Comparison of ENCODE assay signal across 8 mouse cellular contexts in genomic region chr7:4690387-4690786, GRCm38 (mm10). TPM values are rescaled to one million over a fixed set of nuclear protein-coding genes. Genes with fewer than 3 reads are reported as not detected.
DNase-seq lines count a peak whose midpoint lies in the region; ATAC-seq and TF ChIP-seq lines count a peak whose summit lies in the region.

TSS of gene Brsk1 (plus strand) at chr7:4690604.

- intact Hi-C loops in heart, postnatal 14 days (cut with DNase I) = no loop called here

- H3ac ChIP-seq in C2C12 (ENCODE audit: control insufficient read depth, insufficient read length, low read depth) = peak within 1 kb of the TSS; percentile 65

- peak within 1 kb of the TSS; percentile 97 for H3K27ac ChIP-seq in forebrain, embryonic 12.5 days
- H3K27ac ChIP-seq in lung, embryonic 15.5 days = peak within 1 kb of the TSS; percentile 74

- 4% methylated on average over 4 of the region's 18 CpGs for WGBS in forebrain, embryonic 12.5 days
- WGBS in lung, embryonic 15.5 days = 0% methylated on average over 8 of the region's 18 CpGs

- H3K27me3 ChIP-seq in C2C12 (ENCODE audit: control insufficient read depth, insufficient read depth, insufficient read length) = no peaks in the 10 kb centered on the region
- H3K27me3 ChIP-seq in forebrain, embryonic 12.5 days = no peaks in the 10 kb centered on the region
- no peaks in the 10 kb centered on the region for H3K27me3 ChIP-seq in lung, embryonic 15.5 days

- H3K9ac ChIP-seq in forebrain, embryonic 12.5 days = peak within 1 kb of the TSS; percentile 100
- peak within 1 kb of the TSS; percentile 92 for H3K9ac ChIP-seq in lung, embryonic 15.5 days

- H3K4me2 ChIP-seq in forebrain, embryonic 12.5 days = peak within 1 kb of the TSS; percentile 77
- peak within 1 kb of the TSS; percentile 93 for H3K4me2 ChIP-seq in lung, embryonic 15.5 days

- H3K36me3 ChIP-seq in C2C12 (ENCODE audit: control insufficient read depth, insufficient read depth) = peaks cover 4% of the 10 kb centered on the region
- H3K36me3 ChIP-seq in forebrain, embryonic 12.5 days (replicated peaks) = peaks cover 30% of the 10 kb centered on the region
- H3K36me3 ChIP-seq in lung, embryonic 15.5 days = peaks cover 25% of the 10 kb centered on the region

- H3K79me3 ChIP-seq in C2C12 (ENCODE audit: low read depth) = no peaks in the 10 kb centered on the region

- H3K4me3 ChIP-seq in C2C12 (ENCODE audit: insufficient read depth, poor library complexity, severe bottlenecking) = peak within 1 kb of the TSS; percentile 37
- peak within 1 kb of the TSS; percentile 100 for H3K4me3 ChIP-seq in forebrain, embryonic 12.5 days (replicated peaks)
- H3K4me3 ChIP-seq in lung, embryonic 15.5 days = peak within 1 kb of the TSS; percentile 77

- DNase-seq in brain, embryonic 14.5 days (ENCODE audit: low read depth) = peak; percentile 97
- DNase-seq in heart, postnatal 14 days = peak; percentile 59 to 75
- DNase-seq in layer of hippocampus, postnatal 14 days (ENCODE audit: low spot score in 2 of 2) = peak; percentile 80 to 90
- peak; percentile 87 for DNase-seq in retina, embryonic 14.5 days (ENCODE audit: low spot score)

- no peaks in the 10 kb centered on the region for H3K79me2 ChIP-seq in C2C12 (ENCODE audit: control insufficient read depth, insufficient read depth)

- peaks cover 14% of the 10 kb centered on the region for H3K4me1 ChIP-seq in forebrain, embryonic 12.5 days
- peaks cover 9% of the 10 kb centered on the region; the same call in 1 of the 2 replicates for H3K4me1 ChIP-seq in lung, embryonic 15.5 days

- 0 out of 2 replicates have a peak, but pooled peaks have one; percentile 28 for TF ChIP-seq POLR2A in brain, embryonic 14.5 days (IDR thresholded peaks at IDR 0.05; ENCODE audit: borderline replicate concordance, extremely low read depth, insufficient read depth, insufficient read length, poor library complexity, severe bottlenecking)

- H3K9me3 ChIP-seq in forebrain, embryonic 12.5 days = no peaks in the 10 kb centered on the region
- H3K9me3 ChIP-seq in lung, embryonic 15.5 days = no peaks in the 10 kb centered on the region

- TF ChIP-seq CTCF in C2C12 (IDR thresholded peaks at IDR 0.05; ENCODE audit: control insufficient read depth, insufficient read depth, insufficient read length) = no peak
- TF ChIP-seq CTCF in brain, embryonic 14.5 days (IDR thresholded peaks at IDR 0.05; ENCODE audit: borderline replicate concordance, extremely low read depth, insufficient read depth, insufficient read length) = no peak

- ATAC-seq in forebrain, embryonic 12.5 days (ENCODE audit: low FRiP score) = peak; percentile 93
- peak; percentile 74 for ATAC-seq in lung, embryonic 15.5 days (ENCODE audit: borderline replicate concordance, extremely low read depth, low FRiP score, low TSS enrichment)
- no peak for ATAC-seq in monocyte, adult 5-6 weeks (replicated peaks; ENCODE audit: insufficient number of reproducible peaks, low FRiP score, low TSS enrichment, poor library complexity, severe bottlenecking)

TF ChIP-seq in C2C12, 6 proteins besides CTCF, POLR2A, EP300 and RAD21:
- TF ChIP-seq USF1 (IDR thresholded peaks at IDR 0.05; ENCODE audit: low read depth) (no peak), MYOD1 (IDR thresholded peaks at IDR 0.05; ENCODE audit: control insufficient read depth, insufficient read length, low read depth) (no peak), MYOG (IDR thresholded peaks at IDR 0.05; ENCODE audit: control insufficient read depth, extremely low read depth, insufficient read length) (no peak), MAX (IDR thresholded peaks at IDR 0.05) (no peak), FOSL1 (IDR thresholded peaks at IDR 0.05; ENCODE audit: insufficient read depth, low read length, poor library complexity, severe bottlenecking) (no peak), CEBPB (IDR thresholded peaks at IDR 0.05; ENCODE audit: low read depth) (no peak)

RNA-seq across cellular contexts. Expression of gene Brsk1, which starts in this region (rescaled TPM):
- 15.3 TPM for polyA plus RNA-seq in C2C12 (2012; fragmentation: generic; extraction: Trizol)
- polyA plus RNA-seq in brain, embryonic 14.5 days (2012; rRNA removed) = 137 and 161 TPM in 2 replicates
- polyA plus RNA-seq in forebrain, embryonic 12.5 days (2016; fragmentation: Nextera tagmentation; extraction: Ambion mirVana) = 3.6 and 3.8 TPM in 2 replicates
- 1 to 10 TPM; 1.6 to 1.8 TPM for total RNA-seq in heart, postnatal 14 days (2021)
- 100 to 1,000 TPM; 306 to 327 TPM for total RNA-seq in layer of hippocampus, postnatal 14 days (2021)
- polyA plus RNA-seq in lung, embryonic 15.5 days (2015; fragmentation: Nextera tagmentation; extraction: Ambion mirVana) = 0.87 and 1.1 TPM in 2 replicates
- total RNA-seq in monocyte, adult 5-6 weeks (2017) = not detected in 3 replicates

Comparison
In these comparisons a context has a peak if more than half of its experiments do, and no peak if none do; other contexts are left out.
1. RNA of gene Brsk1 (total RNA-seq): 306 to 327 TPM in layer of hippocampus, postnatal 14 days; 1.6 to 1.8 TPM in heart, postnatal 14 days and not detected in monocyte, adult 5-6 weeks; every median in the first group is over 100 times any median in the second.
2. H3K4me3 ChIP-seq: peak in every context shown above with its lines; median percentile 100 in forebrain, embryonic 12.5 days; 77 in lung, embryonic 15.5 days; 37 in C2C12.
3. Peak in every context shown above with its lines, with median percentiles within 50 percentile points of each other: DNase-seq.